19 mouse cellular contexts compared by ENCODE assay signal in the genomic region with DNA sequence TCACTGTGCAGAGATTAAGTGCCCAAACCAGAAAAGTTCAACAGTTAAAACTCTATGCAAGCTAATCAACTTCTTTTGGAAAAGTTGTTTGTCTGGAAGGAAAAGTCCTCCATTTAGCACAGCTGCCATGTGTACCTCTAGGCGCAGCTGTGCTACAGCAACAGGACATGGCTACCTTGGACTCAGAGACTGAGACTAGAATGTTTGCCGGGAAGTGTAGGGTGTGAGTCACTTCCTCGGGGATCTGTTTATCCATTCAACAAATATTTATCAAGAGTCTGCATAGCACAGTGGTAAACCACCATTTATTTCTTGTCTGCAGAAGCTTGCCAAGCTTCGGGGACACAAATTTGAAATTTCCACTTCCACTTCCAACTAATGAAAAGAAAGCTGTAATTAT.
DNase-seq lines count a peak whose midpoint lies in the region; ATAC-seq and TF ChIP-seq lines count a peak whose summit lies in the region.
"Had no signal": no experiment of that assay in that cellular context is flagged by ENCODE, and none has a peak within 500 bp of the region (broad histone marks: within the 10 kb centered on the region; RNA-seq: fewer than 3 reads in every experiment).

No protein-coding gene starts in this region.

- no peak overlapping the region for H3K4me3 ChIP-seq in lung, embryonic 14.5 days (ENCODE audit: low read depth, low read length)
- H3K4me3 ChIP-seq in lung, adult 2 months (replicated peaks; ENCODE audit: extremely low read depth, low read depth, low read length) = no peak overlapping the region
- H3K4me3 ChIP-seq in lung, embryonic 15.5 days = no peak overlapping the region
- no peak overlapping the region for H3K4me3 ChIP-seq in forebrain, embryonic 14.5 days (ENCODE audit: low read depth, low read length)
- H3K4me3 ChIP-seq: erythroblast, embryonic 14.5 days; hindbrain, embryonic 13.5 days; megakaryocyte, embryonic 14.5 days; stomach, embryonic 15.5 days had no signal

- in situ Hi-C loops in Patski (cut with MboI; ENCODE audit: low pct_unique_long_range_greater_than_20kb) = no loop called here

- TF ChIP-seq CTCF in lung, embryonic 14.5 days (IDR thresholded peaks at IDR 0.05; ENCODE audit: low read depth) = no peak
- no peak for TF ChIP-seq CTCF in lung, adult 2 months (IDR thresholded peaks at IDR 0.05; ENCODE audit: insufficient read depth, low read length)
- TF ChIP-seq CTCF in Patski (IDR thresholded peaks at IDR 0.05) = no peak

- H3K4me2 ChIP-seq in lung, embryonic 14.5 days = no peak overlapping the region; the same call in 1 of the 2 replicates
- no peak overlapping the region for H3K4me2 ChIP-seq in lung, embryonic 15.5 days
- H3K4me2 ChIP-seq in forebrain, embryonic 14.5 days (ENCODE audit: low read length) = no peak overlapping the region
- H3K4me2 ChIP-seq: hindbrain, embryonic 13.5 days; stomach, embryonic 15.5 days had no signal

- POLR2A ChIA-PET in Patski (lab: Charles Lee) = no interaction called here

- DNase-seq in lung, embryonic 14.5 days = peak; percentile 73
- no peak for DNase-seq in lung, adult 2 months
- DNase-seq in Patski (ENCODE audit: low read depth, low spot score) = no peak
- peak; percentile 10 for DNase-seq in skeletal muscle tissue, adult 2 months (ENCODE audit: low read depth, low spot score)
- no peak for DNase-seq in forebrain, embryonic 14.5 days (ENCODE audit: low spot score)
- no peak for DNase-seq in testis, postnatal 14 days (ENCODE audit: low spot score)
- DNase-seq: adrenal gland, postnatal 10 days; cerebellum, adult 8-10 months; gastrocnemius, postnatal 25 days; kidney, adult 11 months; kidney, postnatal 10 days; layer of hippocampus, adult 9-11 months; thymus, postnatal 14 days had no signal

- no peak for TF ChIP-seq POLR2A in lung, adult 2 months (IDR thresholded peaks at IDR 0.05; ENCODE audit: borderline replicate concordance, extremely low read depth, low read depth, low read length)

- no peaks in the 10 kb centered on the region for H3K36me3 ChIP-seq in lung, embryonic 14.5 days (ENCODE audit: insufficient read depth)
- H3K36me3 ChIP-seq in lung, embryonic 15.5 days = no peaks in the 10 kb centered on the region
- H3K36me3 ChIP-seq in forebrain, embryonic 14.5 days (ENCODE audit: control insufficient read depth, insufficient read depth, low read length) = no peaks in the 10 kb centered on the region
- H3K36me3 ChIP-seq: hindbrain, embryonic 13.5 days; stomach, embryonic 15.5 days had no signal

- H3K9ac ChIP-seq in lung, embryonic 14.5 days = no peak overlapping the region
- no peak overlapping the region for H3K9ac ChIP-seq in lung, embryonic 15.5 days
- no peak overlapping the region for H3K9ac ChIP-seq in forebrain, embryonic 14.5 days (ENCODE audit: low read length)
- H3K9ac ChIP-seq: hindbrain, embryonic 13.5 days; liver, embryonic 14.5 days; stomach, embryonic 15.5 days had no signal

- H3K9me3 ChIP-seq in lung, embryonic 14.5 days (ENCODE audit: low read depth, low read length) = no peaks in the 10 kb centered on the region
- no peaks in the 10 kb centered on the region for H3K9me3 ChIP-seq in lung, embryonic 15.5 days
- H3K9me3 ChIP-seq in forebrain, embryonic 14.5 days (replicated peaks; ENCODE audit: control insufficient read depth, low read length) = no peaks in the 10 kb centered on the region
- H3K9me3 ChIP-seq: hindbrain, embryonic 13.5 days; megakaryocyte, embryonic 14.5 days; stomach, embryonic 15.5 days had no signal

- peak; percentile 84; the same call in 1 of the 2 replicates for ATAC-seq in lung, embryonic 14.5 days (ENCODE audit: insufficient read depth)
- peak; percentile 68 for ATAC-seq in Patski
- peak; percentile 74; the same call in 1 of the 2 replicates for ATAC-seq in lung, embryonic 15.5 days (ENCODE audit: borderline replicate concordance, extremely low read depth, low FRiP score, low TSS enrichment)
- ATAC-seq in forebrain, embryonic 14.5 days = no peak

- no peaks in the 10 kb centered on the region for H3K27me3 ChIP-seq in lung, embryonic 14.5 days (ENCODE audit: insufficient read depth, low read length)
- no peaks in the 10 kb centered on the region for H3K27me3 ChIP-seq in Patski
- H3K27me3 ChIP-seq in lung, embryonic 15.5 days = no peaks in the 10 kb centered on the region
- no peaks in the 10 kb centered on the region for H3K27me3 ChIP-seq in forebrain, embryonic 14.5 days (replicated peaks; ENCODE audit: control insufficient read depth, insufficient read depth, low read length)
- H3K27me3 ChIP-seq: hindbrain, embryonic 13.5 days; megakaryocyte, embryonic 14.5 days; stomach, embryonic 15.5 days had no signal

- no peaks in the 10 kb centered on the region for H3K4me1 ChIP-seq in lung, embryonic 14.5 days (ENCODE audit: insufficient read depth)
- H3K4me1 ChIP-seq in lung, adult 2 months (ENCODE audit: control insufficient read depth, insufficient read depth, low read length) = no peaks in the 10 kb centered on the region
- H3K4me1 ChIP-seq in lung, embryonic 15.5 days = no peaks in the 10 kb centered on the region; the same call in 1 of the 2 replicates
- H3K4me1 ChIP-seq in forebrain, embryonic 14.5 days (ENCODE audit: control insufficient read depth, insufficient read depth, low read length) = no peaks in the 10 kb centered on the region
- H3K4me1 ChIP-seq: hindbrain, embryonic 13.5 days; megakaryocyte, embryonic 14.5 days; stomach, embryonic 15.5 days had no signal

- CTCF ChIA-PET in Patski (lab: Charles Lee) = interaction anchor here (0.9 to 1.3 kb wide), 2 partner anchors 32 to 59 kb away, joined by 5 to 7 read pairs; no protein-coding TSS in a partner anchor

- peak overlapping the region; percentile 30; the same call in 1 of the 2 replicates for H3K27ac ChIP-seq in lung, embryonic 14.5 days (ENCODE audit: low read depth)
- 0 out of 2 replicates have a peak overlapping the region, but pooled peaks have one; percentile 1 for H3K27ac ChIP-seq in lung, embryonic 15.5 days
- no peak overlapping the region for H3K27ac ChIP-seq in forebrain, embryonic 14.5 days (ENCODE audit: low read depth, low read length)
- H3K27ac ChIP-seq: hindbrain, embryonic 13.5 days; liver, embryonic 14.5 days; stomach, embryonic 15.5 days had no signal

- 22% methylated on average over 4 of the region's 4 CpGs for WGBS in lung, embryonic 14.5 days
- WGBS in lung, adult 2 months = 19% methylated on average over 4 of the region's 4 CpGs
- 21% methylated on average over 4 of the region's 4 CpGs for WGBS in lung, embryonic 15.5 days
- 88% methylated on average over 4 of the region's 4 CpGs for WGBS in forebrain, embryonic 14.5 days

Comparison
In these comparisons a context has a peak if more than half of its experiments do, and no peak if none do; other contexts are left out.
1. DNase-seq: peak in lung, embryonic 14.5 days (single experiment) and skeletal muscle tissue, adult 2 months (single experiment); none in lung, adult 2 months (single experiment), Patski (single experiment), forebrain, embryonic 14.5 days (single experiment) and testis, postnatal 14 days (single experiment).